Mouse (Mus musculus): ENCODE measurements around the gene Dirc2.

DNA sequence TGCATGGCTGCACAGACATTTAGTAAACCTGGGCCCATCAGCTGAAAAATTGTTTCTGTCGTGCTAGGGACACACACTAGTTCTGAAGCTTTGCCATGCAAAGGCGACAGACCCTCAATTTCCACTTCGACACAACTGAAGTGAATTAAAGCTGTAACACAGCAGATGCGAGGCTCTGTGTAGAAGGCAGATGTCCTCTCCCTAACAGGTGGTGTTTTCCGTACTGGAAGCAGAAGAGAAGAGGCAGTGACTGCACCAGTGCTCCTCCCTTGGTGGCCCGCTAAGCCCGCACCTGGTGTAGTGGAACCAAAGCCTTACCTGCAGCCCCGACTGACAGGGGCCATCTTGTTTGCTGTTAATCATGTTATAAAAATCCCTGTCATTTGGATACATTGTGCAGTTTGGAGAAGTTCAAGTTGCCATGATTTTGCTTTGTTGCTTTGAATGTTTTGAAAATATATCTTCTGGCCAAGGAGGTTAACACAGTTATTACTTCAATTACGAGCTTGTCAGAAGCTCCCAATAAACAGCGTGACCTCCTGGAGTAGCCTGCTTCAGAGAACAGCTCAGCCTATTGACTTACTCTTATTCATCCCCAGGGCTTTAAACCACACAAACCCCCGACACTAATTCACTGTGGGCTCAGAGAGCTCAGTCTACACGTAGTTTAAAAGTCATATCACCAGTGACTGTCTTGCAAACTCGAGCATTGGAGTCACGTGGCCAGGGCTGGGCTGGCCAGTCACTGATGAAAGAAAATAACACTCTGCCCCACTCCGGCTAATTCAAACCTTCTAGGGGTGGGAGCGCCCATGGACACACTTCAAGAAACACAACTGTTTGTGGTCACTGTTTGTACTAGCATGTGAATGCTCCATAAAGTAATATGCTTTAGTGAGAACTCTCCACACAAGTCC, 65.1 kb downstream of the Dirc2 start:
- no peak for TF ChIP-seq POLR2A (IDR thresholded peaks at IDR 0.05; ENCODE audit: insufficient read depth, low read depth, low read length)
- no peak for TF ChIP-seq CTCF (IDR thresholded peaks at IDR 0.05)
